Mouse (Mus musculus): ENCODE measurements around the gene Pop7.

Pop7 gene

DNA sequence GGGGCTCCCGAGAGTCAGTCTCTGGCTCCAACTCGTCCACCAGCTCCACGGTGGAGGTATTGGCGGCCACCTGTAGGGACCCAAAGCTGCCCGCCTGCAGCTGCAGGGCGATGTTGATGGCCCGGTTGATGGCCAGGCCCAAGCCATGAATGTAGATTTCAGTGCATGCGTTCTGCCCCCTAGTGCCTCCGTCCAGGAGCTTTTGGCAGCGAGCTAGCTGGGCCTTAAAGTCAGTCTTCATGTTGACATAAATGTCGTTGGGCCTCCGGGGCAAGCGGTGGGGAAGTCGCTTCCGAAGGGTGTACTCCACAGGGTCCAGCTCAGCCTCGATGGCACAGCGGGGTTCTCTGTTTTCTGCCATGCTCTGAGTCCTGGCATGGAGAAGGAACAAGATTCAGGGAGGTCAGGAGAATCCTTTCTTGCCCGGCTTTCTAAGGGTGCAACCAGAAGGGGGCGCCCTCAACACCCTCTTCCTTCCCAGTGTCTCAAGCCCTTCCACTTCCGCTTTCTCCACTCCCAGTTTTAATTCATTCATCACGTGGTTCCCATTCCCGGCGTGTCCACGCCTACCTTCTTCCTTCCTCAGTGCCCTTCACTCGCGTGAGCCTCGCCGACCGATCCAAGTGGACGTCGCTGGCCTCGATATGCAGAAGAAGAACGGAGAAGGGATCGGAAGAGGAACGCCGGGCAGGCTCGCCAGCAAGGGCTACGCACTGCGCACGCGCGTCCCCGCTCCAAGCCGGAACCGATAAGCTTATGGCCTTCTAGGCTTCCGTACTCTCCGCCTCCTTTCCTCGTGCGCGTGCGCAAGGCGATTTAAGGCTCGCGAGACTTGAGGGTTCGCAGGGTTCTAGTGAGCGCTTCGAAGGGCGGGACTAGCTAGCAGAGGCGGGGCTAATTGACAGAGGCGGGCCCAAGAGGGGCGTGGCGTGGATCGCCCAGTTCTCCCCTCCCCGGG is at the start of gene Pop7:
Gene Pop7, minus strand, starts transcription at position 810 of the 958 bp plus-strand sequence.
- peak; percentile 100 for DNase-seq (ENCODE audit: low spot score in 2 of 2)

DNA sequence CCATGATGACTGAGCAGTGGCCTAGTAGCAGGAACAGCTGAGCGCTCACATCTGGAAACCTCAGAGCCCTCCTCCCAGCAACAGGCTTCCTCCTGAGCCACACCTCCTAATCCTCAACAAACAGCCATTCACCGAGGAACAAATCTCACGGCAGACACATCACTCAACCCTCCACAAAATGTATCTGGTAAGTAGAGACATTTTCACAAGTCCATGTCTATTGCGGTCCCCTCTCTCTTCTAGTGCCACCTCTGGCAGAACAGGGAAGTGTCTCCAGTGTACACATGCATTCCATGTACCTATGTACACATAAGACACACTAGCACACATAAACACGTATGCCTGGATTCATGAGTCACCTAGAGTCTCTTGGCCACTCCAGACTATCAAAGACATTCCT is 48.8 kb upstream of the Pop7 start:
- no peak for DNase-seq (ENCODE audit: low spot score in 2 of 2)

DNA sequence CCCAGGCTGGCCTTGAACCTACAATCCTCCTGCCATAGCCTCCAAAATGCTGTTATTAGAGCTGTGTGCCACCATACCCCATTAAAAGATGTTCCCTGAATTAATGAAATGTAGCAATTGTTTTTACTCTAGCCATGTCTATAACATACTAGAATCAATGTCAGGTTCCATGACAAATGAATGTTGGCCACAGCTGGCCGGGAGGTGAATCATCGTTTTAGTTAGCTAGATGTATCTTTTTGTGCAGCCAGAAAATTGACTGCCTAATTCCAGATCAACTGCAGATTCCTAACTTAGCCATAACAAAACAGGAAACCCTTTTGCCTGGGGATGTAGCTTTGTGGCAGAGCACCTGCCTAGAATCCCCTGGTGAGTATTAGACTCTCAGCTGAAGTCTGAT is 47.5 kb upstream of the Pop7 start:
- no peak for DNase-seq (ENCODE audit: low spot score in 2 of 2)

DNA sequence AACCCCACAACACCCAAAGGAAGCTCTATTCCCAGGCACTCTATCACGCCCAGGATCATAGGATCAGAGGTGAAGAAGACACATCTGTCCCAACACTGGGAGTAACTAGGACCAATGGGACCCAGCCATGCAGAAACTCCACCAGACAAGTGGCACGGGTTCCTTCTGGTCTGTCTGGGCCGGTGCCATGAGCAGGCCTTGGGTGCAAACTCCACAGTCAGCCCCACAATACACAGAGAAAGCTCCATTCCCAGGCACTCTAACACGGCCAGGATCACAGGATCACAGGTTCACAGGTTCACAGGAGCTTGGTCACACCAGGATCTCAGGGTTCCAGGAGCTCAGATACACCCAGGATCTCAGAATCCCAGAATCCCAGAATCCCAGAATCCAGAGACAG is 43.3 kb upstream of the Pop7 start:
- no peak for DNase-seq (ENCODE audit: low spot score in 2 of 2)

DNA sequence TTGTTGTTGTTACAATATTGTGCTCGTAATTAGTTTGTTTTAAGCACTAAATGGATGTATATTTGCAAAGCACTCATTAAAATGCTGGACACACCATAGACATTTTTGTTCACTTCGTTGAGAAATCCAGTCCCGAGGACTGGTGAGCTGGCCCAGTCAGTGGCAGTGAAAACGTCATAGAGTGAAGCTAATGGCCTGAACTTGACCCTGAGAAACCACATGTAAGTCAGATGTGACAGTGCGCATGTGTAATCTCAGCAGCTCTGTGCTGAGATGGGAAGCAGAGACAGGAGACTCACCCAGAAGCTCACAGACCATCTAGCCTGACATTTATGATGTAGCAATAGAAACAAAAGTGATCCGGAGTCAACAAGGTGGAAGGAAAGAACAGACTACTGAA is 42.6 kb upstream of the Pop7 start:
- DNase-seq (ENCODE audit: low spot score in 2 of 2) = no peak

DNA sequence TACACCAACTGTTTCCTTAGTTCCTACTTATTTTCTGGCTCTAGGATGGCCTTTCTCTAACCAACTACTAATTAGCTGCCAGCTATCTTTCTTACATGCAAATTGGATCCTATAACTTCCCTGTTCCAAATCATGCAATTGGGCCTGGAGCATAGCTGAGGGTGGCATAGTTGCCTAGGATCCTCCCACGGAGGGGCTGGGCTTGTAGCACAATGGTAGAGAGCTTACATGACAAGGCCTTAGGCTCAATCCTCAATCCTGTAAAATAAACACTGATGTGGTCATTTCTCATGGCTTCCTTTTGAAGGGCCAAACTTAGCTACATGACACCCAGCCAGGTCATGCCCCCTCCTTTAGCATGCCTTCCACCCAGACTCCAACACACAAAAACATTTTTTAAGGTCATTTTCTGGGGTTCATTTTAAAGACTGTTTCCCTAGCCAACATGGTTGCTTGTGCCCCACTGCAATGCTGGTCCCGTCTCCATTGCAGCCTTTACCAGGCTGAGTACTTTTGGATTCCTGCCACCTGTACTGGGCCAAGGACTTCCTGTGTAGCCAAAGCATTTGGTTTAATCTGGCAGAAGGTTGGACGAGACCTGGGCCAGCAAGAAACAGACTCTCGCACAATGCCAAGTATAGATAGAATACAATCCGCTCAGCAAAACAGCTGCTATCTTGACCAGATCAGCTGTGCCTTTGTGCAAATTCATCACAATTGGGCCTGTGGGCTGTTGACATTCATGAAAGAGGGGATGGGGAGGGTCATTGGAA is 39.6 kb upstream of the Pop7 start:
- DNase-seq (ENCODE audit: low spot score in 2 of 2) = no peak

DNA sequence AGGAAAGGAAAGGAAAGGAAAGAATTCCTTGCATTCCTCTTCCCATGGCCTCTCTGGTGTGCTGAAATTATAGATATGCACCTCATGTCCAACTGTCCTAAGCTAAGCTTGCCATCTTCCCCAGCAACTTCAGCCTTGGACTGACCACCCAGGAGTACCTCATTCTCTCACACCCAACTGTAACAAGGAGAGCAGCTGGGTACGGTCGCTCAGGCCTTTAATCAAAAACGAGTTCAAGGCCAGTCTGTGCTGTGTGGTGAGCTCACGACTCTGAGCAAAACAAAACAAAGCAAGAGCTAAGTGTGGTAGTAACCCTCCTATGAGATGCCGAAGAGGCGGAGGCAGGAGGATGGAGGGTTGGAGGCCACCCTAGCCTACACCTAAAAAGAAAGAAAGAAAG is 38.7 kb upstream of the Pop7 start:
- no peak for DNase-seq (ENCODE audit: low spot score in 2 of 2)

DNA sequence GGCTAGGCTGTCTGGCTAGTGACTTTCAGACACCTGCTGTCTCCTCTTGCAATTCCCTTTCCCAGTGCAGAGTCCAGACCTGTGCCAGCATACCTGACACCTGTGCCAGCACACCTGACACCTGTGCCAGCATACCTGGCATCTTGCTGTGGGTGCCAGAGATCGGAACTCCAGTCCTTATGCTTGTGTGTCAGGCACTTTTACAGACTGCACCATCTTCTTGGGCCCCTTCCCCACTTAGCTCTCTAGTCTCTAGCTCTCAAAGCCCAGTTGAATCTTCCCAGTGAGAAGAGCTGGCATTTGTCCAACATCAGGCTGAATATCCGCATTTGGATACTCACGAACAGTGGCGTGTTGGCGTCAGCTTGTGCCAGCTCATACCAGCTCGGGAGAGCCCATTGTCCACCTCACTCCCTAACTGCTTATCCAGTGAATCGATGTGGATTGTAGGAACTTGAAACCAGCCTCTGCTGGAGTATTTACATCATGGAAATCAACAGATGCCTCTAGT is 37.0 kb upstream of the Pop7 start:
- DNase-seq (ENCODE audit: low spot score in 2 of 2) = no peak

DNA sequence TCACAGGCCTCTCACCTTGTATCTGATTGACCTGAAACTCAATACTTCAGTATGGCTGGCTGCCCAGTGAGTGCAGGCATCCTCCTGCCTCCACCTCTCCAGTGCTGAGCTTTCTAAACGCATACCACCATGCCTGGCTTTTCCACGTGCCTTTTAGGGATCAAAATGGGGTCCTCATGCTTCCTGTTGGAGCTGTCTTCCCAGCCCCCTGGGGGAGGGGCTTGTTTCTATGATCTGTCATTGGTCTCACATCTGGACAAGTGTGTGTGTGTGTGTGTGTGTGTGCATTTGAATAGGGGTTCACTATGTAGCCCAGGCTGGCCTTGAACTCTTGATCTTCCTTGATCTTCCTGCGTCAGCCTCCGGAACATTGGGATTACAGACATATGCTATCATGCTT is 35.1 kb upstream of the Pop7 start:
- DNase-seq (ENCODE audit: low spot score in 2 of 2) = no peak

DNA sequence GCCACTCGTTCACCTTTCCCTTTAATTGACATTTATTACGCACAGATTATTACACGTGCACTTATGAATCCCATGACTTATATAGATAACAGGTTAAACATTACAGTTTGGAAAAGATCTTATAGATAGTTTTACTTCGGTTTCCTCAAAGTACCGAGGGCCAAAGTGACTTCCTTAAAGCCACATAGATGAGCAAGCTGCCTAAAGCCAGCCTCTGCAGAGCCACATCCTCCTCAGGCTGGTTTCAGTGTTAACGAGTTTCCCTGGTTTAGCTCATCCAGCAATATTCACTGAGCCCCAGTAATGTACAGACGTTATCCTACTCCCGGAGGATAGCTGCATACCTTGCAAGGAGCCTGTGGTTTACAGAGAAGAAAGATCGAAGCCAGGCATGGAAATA is 33.0 kb upstream of the Pop7 start:
- DNase-seq (ENCODE audit: low spot score in 2 of 2) = no peak

DNA sequence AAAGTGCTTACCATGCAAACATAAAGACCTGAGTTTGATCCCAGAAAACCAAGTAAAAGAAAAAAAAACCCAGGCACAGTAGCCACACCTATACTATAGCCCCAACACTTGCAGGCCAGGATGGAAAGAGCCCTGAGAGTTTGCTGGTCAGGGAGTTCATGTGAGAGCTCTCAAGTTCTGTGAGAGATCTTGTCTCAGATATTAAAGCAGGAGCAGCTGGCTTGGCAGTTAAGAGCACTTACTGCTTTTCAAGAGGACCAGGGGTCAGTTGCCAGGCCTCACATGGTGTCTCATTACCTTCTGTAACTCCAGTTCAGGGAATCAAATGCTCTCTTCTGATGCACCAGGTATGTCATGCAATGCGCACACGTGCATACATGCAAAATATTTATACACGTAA is 32.4 kb upstream of the Pop7 start:
- DNase-seq (ENCODE audit: low spot score in 2 of 2) = no peak

DNA sequence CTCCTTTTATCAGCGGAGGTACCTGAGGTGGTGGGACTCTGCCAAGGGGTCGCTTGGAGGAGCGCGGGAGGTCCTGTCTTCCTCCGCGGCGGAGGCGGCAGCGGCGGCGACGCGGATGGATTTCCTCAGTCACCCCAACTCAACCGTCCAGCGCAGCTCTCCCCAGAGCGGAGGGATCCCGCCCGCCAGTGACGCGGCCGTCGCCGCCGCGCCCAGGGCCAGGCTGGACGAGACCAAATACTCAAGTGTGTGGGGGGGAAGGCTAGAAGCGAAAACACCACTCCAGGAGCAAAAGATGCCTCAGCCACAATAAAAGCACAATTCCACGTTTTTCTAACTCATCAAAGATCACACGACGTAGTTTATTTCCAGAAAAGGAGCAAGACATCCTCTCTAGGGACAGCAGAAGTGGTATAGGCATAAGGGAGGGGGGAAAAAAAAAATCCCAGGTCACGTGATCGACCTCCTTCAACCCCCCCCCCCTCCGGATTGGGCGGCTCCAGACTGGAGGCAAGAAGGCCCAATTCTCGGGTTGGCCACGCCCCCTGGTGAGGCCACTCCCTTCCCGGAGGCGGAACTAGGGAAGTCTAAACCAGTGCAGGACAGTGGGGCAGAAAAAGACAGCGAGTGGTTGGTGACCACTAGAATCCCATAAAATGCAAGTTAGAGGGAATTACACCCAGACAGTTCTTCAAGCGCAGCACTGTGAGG is 31.0 kb upstream of the Pop7 start, which contains the start of the genes Epo and Gnb2:
Gene Epo, minus strand, starts transcription at position 126 of the 711 bp plus-strand sequence.
Gene Gnb2, minus strand, starts transcription at position 394 of the 711 bp plus-strand sequence.
- peak; percentile 97 to 99 for DNase-seq (ENCODE audit: low spot score in 2 of 2)

DNA sequence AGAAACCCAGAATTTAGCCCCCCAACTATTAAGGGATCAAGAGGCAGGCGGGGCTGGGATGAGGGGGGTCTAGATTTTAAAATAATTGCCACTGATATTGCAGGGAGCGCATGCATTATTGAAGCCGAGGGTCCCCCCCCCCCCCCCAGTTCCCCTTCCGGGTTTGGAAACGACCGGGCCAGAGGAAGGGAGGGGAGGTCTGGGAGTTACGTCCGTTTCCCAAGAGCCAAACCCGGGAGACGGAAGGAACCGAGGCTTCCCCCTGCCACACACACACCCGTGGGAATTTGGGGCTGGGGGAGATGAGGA is 30.4 kb upstream of the Pop7 start:
- DNase-seq (ENCODE audit: low spot score in 2 of 2) = no peak

DNA sequence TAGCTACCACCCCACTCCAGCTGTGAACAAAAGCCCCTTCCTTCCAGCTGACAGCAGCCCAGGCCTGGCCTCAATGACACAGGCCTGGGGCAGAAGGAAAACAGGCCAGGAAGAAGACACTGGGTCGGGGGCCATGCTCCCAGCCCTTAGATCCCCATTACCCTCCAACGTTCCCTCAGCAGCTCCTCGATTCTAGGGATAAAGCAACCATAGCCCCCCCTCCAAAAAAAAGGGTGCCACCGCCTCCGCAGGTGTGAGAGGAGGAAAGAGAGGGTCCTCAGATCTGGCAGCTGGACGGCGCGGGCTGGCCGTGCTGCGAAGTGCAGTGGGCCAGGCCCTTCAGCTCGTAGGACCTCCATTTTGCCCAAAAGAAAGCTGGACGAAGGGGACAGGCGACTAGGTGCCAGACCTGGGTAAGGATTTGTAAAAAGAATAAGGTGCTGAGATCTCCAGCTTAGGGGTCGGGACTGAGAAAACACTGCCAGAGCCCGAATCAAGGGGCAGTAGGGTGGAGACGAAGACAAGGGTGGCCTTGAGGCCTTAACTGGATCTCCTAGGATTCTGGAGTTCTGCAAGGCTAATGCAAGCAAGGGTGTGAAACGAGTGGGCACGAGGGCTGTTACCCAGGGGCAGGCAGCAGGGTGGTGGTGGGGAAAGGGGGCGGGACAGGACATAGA is 30.0 kb upstream of the Pop7 start:
- no peak for DNase-seq (ENCODE audit: low spot score in 2 of 2)

DNA sequence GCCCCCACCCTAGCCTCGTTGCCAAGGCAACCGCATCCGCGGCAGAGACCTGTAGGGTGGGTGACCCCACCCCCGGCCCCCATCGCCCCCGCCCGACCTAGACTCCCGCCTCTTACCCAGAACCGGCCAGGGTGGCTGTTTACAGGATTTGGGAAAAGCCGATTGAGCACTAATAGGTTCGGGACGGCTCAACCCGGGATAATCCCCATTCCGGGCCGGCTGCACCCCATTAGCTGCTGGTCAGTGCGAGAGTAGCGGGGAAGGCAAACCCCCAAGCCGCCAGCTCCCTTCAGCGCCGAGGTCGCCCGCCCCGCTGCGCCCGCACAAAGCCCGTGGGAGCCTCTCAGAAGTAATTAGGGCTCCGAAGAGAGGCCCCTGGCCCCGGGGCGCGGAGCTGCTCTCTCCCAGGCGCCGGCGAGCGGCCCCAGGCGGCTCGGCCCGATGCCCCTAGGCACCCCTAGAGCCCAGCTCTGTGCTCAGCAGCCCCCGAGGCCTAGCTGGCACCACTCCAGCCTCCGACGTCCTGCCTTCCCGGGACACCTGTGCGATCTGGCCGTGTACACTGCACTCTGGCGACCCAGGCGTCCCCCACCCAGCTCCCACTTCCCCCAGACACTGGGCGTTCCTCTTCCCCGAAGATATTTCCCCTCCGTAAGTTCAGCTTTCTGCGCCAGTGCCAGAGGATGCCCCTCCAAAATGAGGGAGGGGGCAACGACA is 29.3 kb upstream of the Pop7 start:
- DNase-seq (ENCODE audit: low spot score in 2 of 2) = peak; percentile 61 to 68

DNA sequence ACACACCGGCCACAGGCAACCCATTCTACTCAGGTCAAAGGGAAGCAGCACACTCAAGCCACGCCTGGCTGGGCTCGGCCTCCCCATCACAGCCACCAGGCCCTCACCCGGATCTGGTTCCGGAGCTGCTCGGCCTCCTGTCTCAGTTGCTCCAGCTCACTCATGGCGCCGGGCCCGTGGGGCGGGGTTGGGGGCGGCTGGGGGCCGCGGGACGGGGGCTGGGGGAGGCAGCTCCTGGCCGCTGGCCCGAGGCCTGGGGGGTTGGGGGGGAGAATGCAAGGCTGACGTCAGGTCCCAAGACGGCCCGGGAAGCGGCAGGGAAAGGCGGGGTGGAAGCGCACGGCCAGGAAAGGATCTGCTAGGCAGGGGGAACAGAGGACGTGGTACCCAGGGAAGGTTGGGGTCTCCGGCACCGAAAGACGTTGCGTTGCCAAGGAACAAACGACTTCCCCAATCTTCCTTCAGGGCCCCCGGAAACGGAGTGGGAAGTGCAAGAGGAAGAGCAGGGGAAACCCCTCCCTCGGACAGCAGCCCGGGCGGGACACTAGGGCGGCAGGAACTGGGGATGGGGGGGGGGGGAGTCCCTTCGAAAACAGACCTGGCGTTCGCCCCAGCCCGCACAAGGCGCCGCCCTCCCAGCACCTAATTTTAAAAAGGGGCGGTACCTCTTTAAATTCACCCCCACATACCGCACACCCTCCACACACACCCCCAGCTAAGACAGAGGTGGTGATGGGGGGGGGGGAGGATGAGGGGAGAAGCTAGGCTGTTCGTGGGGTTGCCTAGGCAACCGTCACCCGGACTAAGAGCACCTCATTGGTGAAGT is 28.5 kb upstream of the Pop7 start:
- DNase-seq (ENCODE audit: low spot score in 2 of 2) = no peak

DNA sequence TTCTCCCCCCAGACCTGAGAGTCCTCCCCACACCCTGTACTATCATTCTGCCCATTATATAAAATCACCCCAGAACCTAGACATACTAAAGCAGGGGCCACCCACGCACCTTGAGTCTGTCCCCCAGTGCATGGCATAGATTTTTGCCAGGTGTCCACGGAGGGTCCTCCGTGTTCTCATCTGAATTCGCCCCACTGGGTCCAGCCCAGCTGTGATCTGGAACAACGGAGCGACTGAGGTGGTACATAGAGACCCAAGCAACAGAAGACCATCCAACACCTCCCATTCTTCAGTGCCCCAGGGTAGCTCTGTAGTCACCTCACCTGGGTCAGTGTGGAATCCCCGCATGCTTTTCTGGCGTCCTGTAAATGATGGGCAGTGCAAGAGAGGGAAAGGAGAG is 27.8 kb upstream of the Pop7 start:
- DNase-seq (ENCODE audit: low spot score in 2 of 2) = no peak

DNA sequence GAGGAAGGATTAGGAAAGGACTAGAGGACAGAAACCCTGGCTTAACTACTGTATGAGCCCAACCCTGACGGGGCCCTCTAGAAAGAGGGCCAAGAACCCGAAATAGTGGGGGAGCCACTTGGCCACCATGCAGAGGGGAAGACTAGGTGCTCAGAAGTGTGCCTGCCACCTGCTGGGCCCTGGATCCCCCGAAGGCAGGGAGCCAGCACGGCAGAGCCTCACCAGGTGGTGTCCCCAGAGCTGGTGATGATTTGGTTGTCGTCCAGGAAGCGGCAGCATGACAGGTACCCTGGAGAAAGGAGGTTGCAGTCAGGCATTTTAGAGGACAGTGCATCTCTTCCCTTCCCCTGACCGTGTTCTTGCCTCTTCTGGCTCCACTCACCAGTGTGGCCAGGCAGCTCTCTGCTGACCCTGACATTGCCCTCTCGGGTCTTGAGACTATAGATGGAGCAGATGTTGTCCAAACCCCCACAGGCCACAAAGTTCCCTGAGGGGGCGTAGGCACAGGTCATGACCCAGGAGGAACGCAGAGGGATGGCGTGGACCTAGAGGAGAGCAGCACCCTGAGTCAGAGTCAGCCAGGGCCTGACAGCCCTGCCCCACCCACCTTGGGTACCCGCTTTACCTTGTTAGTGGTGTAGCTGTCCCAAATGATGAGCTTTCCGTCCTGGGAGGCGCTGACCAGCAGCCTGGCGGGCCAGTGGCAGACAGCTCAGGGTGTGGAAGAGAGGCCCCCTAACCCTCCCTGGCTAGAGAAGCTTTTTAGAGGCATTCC is 27.1 kb upstream of the Pop7 start:
- no peak for DNase-seq (ENCODE audit: low spot score in 2 of 2)
